Mouse (Mus musculus): Measurements from ENCODE around the gene Syt7.

DNA sequence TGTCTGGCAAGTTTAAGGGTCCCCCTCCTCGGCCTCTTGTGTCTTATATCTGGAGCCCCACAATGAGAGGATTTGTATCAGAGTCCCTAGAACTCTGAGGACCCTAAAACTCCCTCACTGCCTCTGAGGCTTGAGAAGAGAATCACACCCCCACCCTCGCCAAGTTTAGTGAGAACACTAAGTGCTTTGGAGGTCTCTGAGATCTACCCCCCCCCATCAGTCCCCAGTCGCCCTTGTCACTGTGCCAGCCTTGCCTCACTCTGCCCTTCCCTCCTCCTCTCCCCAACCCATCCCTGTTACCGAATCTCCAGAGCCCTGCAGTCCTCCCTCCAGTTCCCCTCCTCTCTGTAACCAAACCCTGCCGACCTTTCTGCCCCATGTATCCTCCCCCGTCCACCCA lies 37.9 kb downstream of the Syt7 start:
- TF ChIP-seq CTCF (IDR thresholded peaks at IDR 0.05; ENCODE audit: borderline replicate concordance, extremely low read depth, insufficient read depth, insufficient read length), result no peak
- TF ChIP-seq POLR2A (IDR thresholded peaks at IDR 0.05; ENCODE audit: borderline replicate concordance, extremely low read depth, insufficient read depth, insufficient read length, poor library complexity, severe bottlenecking), result no peak

All from brain, embryonic 14.5 days (tissue).